Mouse (Mus musculus) myocyte (in vitro differentiated cells): ENCODE results near the gene Rab5c.

Experiments used
- CEBPB ChIP-seq: IDR thresholded peaks from 2 replicates; pipeline ENCODE4 v1.6.1; 2011; ENCODE audit warnings: mild to moderate bottlenecking, moderate library complexity; ENCODE audit not compliant: poor library complexity, insufficient read depth, severe bottlenecking
- E2F4 ChIP-seq: IDR thresholded peaks from one replicate; pipeline ENCODE4 v1.6.1; 2011; ENCODE audit warnings: mild to moderate bottlenecking, control low read depth, moderate library complexity; ENCODE audit not compliant: insufficient read depth
- MYOG ChIP-seq, 3 experiments: IDR thresholded peaks; one replicate each; pipeline ENCODE4 v1.6.1; 2011; ENCODE audit warnings: control low read depth in 2 of 3, low read depth in 2 of 3, mild to moderate bottlenecking in 2 of 3; ENCODE audit not compliant: insufficient read length in 2 of 3, control insufficient read depth in 1 of 3, insufficient read depth in 1 of 3
- POLR2A ChIP-seq: IDR thresholded peaks from one replicate; pipeline ENCODE4 v1.6.1; 2011; ENCODE audit warnings: low read depth, mild to moderate bottlenecking, control low read depth, moderate library complexity; ENCODE audit not compliant: insufficient read length
- POLR2AphosphoS2 ChIP-seq: IDR thresholded peaks from one replicate; pipeline ENCODE4 v1.6.1; 2011; ENCODE audit warnings: low read depth, control low read depth; ENCODE audit not compliant: insufficient read length
- TCF3 ChIP-seq: IDR thresholded peaks from one replicate; pipeline ENCODE4 v1.6.1; 2011; ENCODE audit warnings: low read depth, control low read depth; ENCODE audit not compliant: insufficient read length
- USF1 ChIP-seq: IDR thresholded peaks from one replicate; pipeline ENCODE4 v1.6.1; 2011; ENCODE audit warnings: low read depth, mild to moderate bottlenecking, control low read depth, moderate library complexity

- TF ChIP-seq POLR2A: no peak
- TF ChIP-seq E2F4: no peak
- TF ChIP-seq MYOG (IDR thresholded peaks at IDR 0.05; ENCODE audit: control insufficient read depth in 1 of 3, insufficient read depth in 1 of 3, insufficient read length in 2 of 3, low read depth in 2 of 3): no peak
- no peak for TF ChIP-seq USF1
- no peak for TF ChIP-seq CEBPB
- no peak for TF ChIP-seq TCF3
- TF ChIP-seq POLR2AphosphoS2: no peak
Observed at GRCm38 (mm10) chr11:100770646-100771408, 32.8 kb upstream of the Rab5c start, which contains the start of gene Ghdc.
